10 mouse cellular contexts compared by ENCODE assay signal in genomic region chr3:96159820-96160219, GRCm38 (mm10). TPM values are rescaled to one million over a fixed set of nuclear protein-coding genes. Genes with fewer than 3 reads are reported as not detected.
DNase-seq lines count a peak whose midpoint lies in the region; ATAC-seq and TF ChIP-seq lines count a peak whose summit lies in the region.
"Had no signal": no experiment of that assay in that cellular context is flagged by ENCODE, and none has a peak within 500 bp of the region (broad histone marks: within the 10 kb centered on the region; RNA-seq: fewer than 3 reads in every experiment).

No protein-coding gene starts in this region.

- no peak overlapping the region for H3K4me3 ChIP-seq in hindbrain, postnatal 0 days (ENCODE audit: low read length)
- H3K4me3 ChIP-seq in hindbrain, embryonic 10.5 days = no peak overlapping the region
- H3K4me3 ChIP-seq in embryonic facial prominence, embryonic 15.5 days (replicated peaks) = no peak overlapping the region
- no peak overlapping the region for H3K4me3 ChIP-seq in liver, embryonic 11.5 days (ENCODE audit: low read depth, low read length)

- TF ChIP-seq CTCF in hindbrain, postnatal 0 days (IDR thresholded peaks at IDR 0.05; ENCODE audit: low read depth) = no peak
- no peak for TF ChIP-seq CTCF in Patski (IDR thresholded peaks at IDR 0.05)

- H3K9ac ChIP-seq in hindbrain, postnatal 0 days (replicated peaks; ENCODE audit: low read length) = no peak overlapping the region; the same call in 1 of the 2 replicates
- H3K9ac ChIP-seq in embryonic facial prominence, embryonic 15.5 days = no peak overlapping the region
- no peak overlapping the region for H3K9ac ChIP-seq in liver, embryonic 11.5 days (ENCODE audit: low read depth, low read length)

- H3K36me3 ChIP-seq in hindbrain, postnatal 0 days (ENCODE audit: insufficient read depth, low read length) = peaks cover 10% of the 10 kb centered on the region
- peaks cover 14% of the 10 kb centered on the region for H3K36me3 ChIP-seq in hindbrain, embryonic 10.5 days
- peaks cover 15% of the 10 kb centered on the region for H3K36me3 ChIP-seq in embryonic facial prominence, embryonic 15.5 days
- peaks cover 3% of the 10 kb centered on the region; the same call in 1 of the 2 replicates for H3K36me3 ChIP-seq in liver, embryonic 11.5 days (ENCODE audit: control insufficient read depth, insufficient read depth, low read length)

- CTCF ChIA-PET in Patski (lab: Charles Lee) = interaction anchor here (1.5 to 4.1 kb wide), 8 partner anchors 8 to 94 kb away, joined by 5 to 26 read pairs (median 12); partner anchors contain the start of genes Bola1 and Hist2h2ab

- no peak for ATAC-seq in hindbrain, postnatal 0 days
- ATAC-seq in Patski = peak; percentile 15
- ATAC-seq in embryonic facial prominence, embryonic 15.5 days (ENCODE audit: insufficient number of reproducible peaks, low FRiP score, low TSS enrichment, low read depth) = no peak
- no peak for ATAC-seq in liver, embryonic 11.5 days (replicated peaks; ENCODE audit: low FRiP score)
- no peak for ATAC-seq in monocyte, adult 5-6 weeks (replicated peaks; ENCODE audit: insufficient number of reproducible peaks, low FRiP score, low TSS enrichment, poor library complexity, severe bottlenecking)
- ATAC-seq: midbrain, embryonic 16.5 days had no signal

- intact Hi-C loops in left cerebral cortex, postnatal 14 days (cut with DNase I) = no loop called here

- H3K9me3 ChIP-seq in hindbrain, postnatal 0 days (ENCODE audit: low read length) = no peaks in the 10 kb centered on the region
- H3K9me3 ChIP-seq in hindbrain, embryonic 10.5 days = no peaks in the 10 kb centered on the region
- no peaks in the 10 kb centered on the region for H3K9me3 ChIP-seq in embryonic facial prominence, embryonic 15.5 days (replicated peaks)
- H3K9me3 ChIP-seq in liver, embryonic 11.5 days (ENCODE audit: control insufficient read depth, low read length) = no peaks in the 10 kb centered on the region
- H3K9me3 ChIP-seq: G1E had no signal

- H3K27me3 ChIP-seq in hindbrain, postnatal 0 days (ENCODE audit: insufficient read depth, low read length) = no peaks in the 10 kb centered on the region
- H3K27me3 ChIP-seq in hindbrain, embryonic 10.5 days (ENCODE audit: insufficient read depth, poor library complexity, severe bottlenecking) = no peaks in the 10 kb centered on the region
- no peaks in the 10 kb centered on the region for H3K27me3 ChIP-seq in Patski
- no peaks in the 10 kb centered on the region for H3K27me3 ChIP-seq in embryonic facial prominence, embryonic 15.5 days
- peaks cover 25% of the 10 kb centered on the region for H3K27me3 ChIP-seq in liver, embryonic 11.5 days (replicated peaks; ENCODE audit: control insufficient read depth, insufficient read depth, low read length)

- no peak for DNase-seq in hindbrain, postnatal 0 days (ENCODE audit: low spot score)
- no peak for DNase-seq in hindbrain, embryonic 10.5 days (ENCODE audit: low spot score)
- no peak for DNase-seq in Patski (ENCODE audit: low read depth, low spot score)
- no peak for DNase-seq in liver, embryonic 11.5 days (ENCODE audit: low spot score)
- no peak for DNase-seq in left cerebral cortex, postnatal 14 days (ENCODE audit: low spot score in 2 of 2)
- DNase-seq: thymus, postnatal 36 days had no signal

- in situ Hi-C loops in Patski (cut with MboI; ENCODE audit: low pct_unique_long_range_greater_than_20kb) = loop anchor here (10.0 kb wide), 1 partner anchor 495 kb away; no protein-coding TSS in a partner anchor

- POLR2A ChIA-PET in Patski (lab: Charles Lee) = interaction anchor here (0.7 to 5.0 kb wide), 8 partner anchors 13 to 102 kb away, joined by 3 to 49 read pairs (median 6); partner anchors contain the start of genes Otud7b, Sf3b4 and Vps45

- 0 out of 2 replicates have a peak, but pooled peaks cover 6% of the 10 kb centered on the region for H3K4me1 ChIP-seq in hindbrain, postnatal 0 days (ENCODE audit: insufficient read depth, low read length)
- H3K4me1 ChIP-seq in hindbrain, embryonic 10.5 days (replicated peaks) = peaks cover 29% of the 10 kb centered on the region
- peaks cover 30% of the 10 kb centered on the region for H3K4me1 ChIP-seq in embryonic facial prominence, embryonic 15.5 days
- peaks cover 11% of the 10 kb centered on the region for H3K4me1 ChIP-seq in liver, embryonic 11.5 days (replicated peaks; ENCODE audit: control insufficient read depth, insufficient read depth, low read length)

- no peak overlapping the region for H3K4me2 ChIP-seq in hindbrain, postnatal 0 days (ENCODE audit: low read depth, low read length)
- H3K4me2 ChIP-seq in embryonic facial prominence, embryonic 15.5 days (replicated peaks) = peak overlapping the region; percentile 86; the same call in 1 of the 2 replicates
- H3K4me2 ChIP-seq in liver, embryonic 11.5 days = no peak overlapping the region

- H3K27ac ChIP-seq in hindbrain, postnatal 0 days = peak overlapping the region; percentile 65; the same call in 1 of the 2 replicates
- no peak overlapping the region for H3K27ac ChIP-seq in hindbrain, embryonic 10.5 days
- H3K27ac ChIP-seq in embryonic facial prominence, embryonic 15.5 days (replicated peaks) = peak overlapping the region; percentile 94
- H3K27ac ChIP-seq in liver, embryonic 11.5 days (ENCODE audit: low read depth, low read length) = 0 out of 2 replicates have a peak overlapping the region, but pooled peaks have one; percentile 1

- WGBS in hindbrain, postnatal 0 days = 78% methylated on average over 4 of the region's 4 CpGs
- WGBS in hindbrain, embryonic 10.5 days = 78% methylated on average over 4 of the region's 4 CpGs
- WGBS in embryonic facial prominence, embryonic 15.5 days = 73% methylated on average over 4 of the region's 4 CpGs
- WGBS in liver, embryonic 11.5 days = 69% methylated on average over 4 of the region's 4 CpGs

RNA-seq across cellular contexts. Expression of gene Mtmr11, which starts 2.0 kb away (rescaled TPM):
- total RNA-seq in hindbrain, postnatal 0 days (2014; rRNA removed) = 11.0 and 11.7 TPM in 2 replicates
- polyA plus RNA-seq in hindbrain, postnatal 0 days (2015; fragmentation: Nextera tagmentation; extraction: Ambion mirVana) = 11.4 and 14.0 TPM in 2 replicates
- polyA plus RNA-seq in hindbrain, embryonic 10.5 days (2016; fragmentation: Nextera tagmentation; extraction: Ambion mirVana) = 10.4 and 11.4 TPM in 2 replicates
- polyA plus RNA-seq in Patski (2021) = 104 TPM
- polyA plus RNA-seq in embryonic facial prominence, embryonic 15.5 days (2015; fragmentation: Nextera tagmentation; extraction: Ambion mirVana) = 25.7 and 26.6 TPM in 2 replicates
- polyA plus RNA-seq in liver, embryonic 11.5 days (2014; fragmentation: Nextera tagmentation; extraction: Ambion mirVana) = 6.8 and 8.8 TPM in 2 replicates
- total RNA-seq in left cerebral cortex, postnatal 14 days (2021) = 1 to 10 TPM; 4.5 to 6.0 TPM
- total RNA-seq in monocyte, adult 5-6 weeks (2017) = 0.43 to 2.4 TPM in 2 of 3 replicates, not detected in the other
- polyA plus RNA-seq: G1E had no signal

RNA-seq across cellular contexts. Expression of gene Sf3b4, which starts 12.3 kb away (rescaled TPM):
- total RNA-seq in hindbrain, postnatal 0 days (2014; rRNA removed) = 67.7 and 94.8 TPM in 2 replicates
- 134 and 144 TPM in 2 replicates for polyA plus RNA-seq in hindbrain, postnatal 0 days (2015; fragmentation: Nextera tagmentation; extraction: Ambion mirVana)
- 250 and 259 TPM in 2 replicates for polyA plus RNA-seq in hindbrain, embryonic 10.5 days (2016; fragmentation: Nextera tagmentation; extraction: Ambion mirVana)
- 119 TPM for polyA plus RNA-seq in Patski (2021)
- 160 and 167 TPM in 2 replicates for polyA plus RNA-seq in embryonic facial prominence, embryonic 15.5 days (2015; fragmentation: Nextera tagmentation; extraction: Ambion mirVana)
- 220 and 243 TPM in 2 replicates for polyA plus RNA-seq in liver, embryonic 11.5 days (2014; fragmentation: Nextera tagmentation; extraction: Ambion mirVana)
- 10 to 100 TPM; 43.4 to 46.8 TPM for total RNA-seq in left cerebral cortex, postnatal 14 days (2021)
- total RNA-seq in monocyte, adult 5-6 weeks (2017) = 4.0 to 14.2 TPM (median 7.5 TPM) in 3 replicates

RNA-seq across cellular contexts. Expression of gene Sv2a, which starts 21.1 kb away (rescaled TPM):
- total RNA-seq in hindbrain, postnatal 0 days (2014; rRNA removed) = 133 and 136 TPM in 2 replicates
- polyA plus RNA-seq in hindbrain, postnatal 0 days (2015; fragmentation: Nextera tagmentation; extraction: Ambion mirVana) = 138 and 151 TPM in 2 replicates
- 3.7 and 15.3 TPM in 2 replicates for polyA plus RNA-seq in hindbrain, embryonic 10.5 days (2016; fragmentation: Nextera tagmentation; extraction: Ambion mirVana)
- polyA plus RNA-seq in Patski (2021) = 13.8 TPM
- polyA plus RNA-seq in embryonic facial prominence, embryonic 15.5 days (2015; fragmentation: Nextera tagmentation; extraction: Ambion mirVana) = 4.8 and 5.6 TPM in 2 replicates
- 3.5 and 4.3 TPM in 2 replicates for polyA plus RNA-seq in liver, embryonic 11.5 days (2014; fragmentation: Nextera tagmentation; extraction: Ambion mirVana)
- 100 to 1,000 TPM; 448 to 477 TPM for total RNA-seq in left cerebral cortex, postnatal 14 days (2021)
- 0.21 to 0.29 TPM in 2 of 3 replicates, not detected in the other for total RNA-seq in monocyte, adult 5-6 weeks (2017)

RNA-seq across cellular contexts. Expression of gene Otud7b, which starts 55.5 kb away (rescaled TPM):
- 10.1 and 23.6 TPM in 2 replicates for total RNA-seq in hindbrain, postnatal 0 days (2014; rRNA removed)
- 9.0 and 11.7 TPM in 2 replicates for polyA plus RNA-seq in hindbrain, postnatal 0 days (2015; fragmentation: Nextera tagmentation; extraction: Ambion mirVana)
- 12.8 and 19.2 TPM in 2 replicates for polyA plus RNA-seq in hindbrain, embryonic 10.5 days (2016; fragmentation: Nextera tagmentation; extraction: Ambion mirVana)
- 45.3 TPM for polyA plus RNA-seq in Patski (2021)
- 22.0 and 26.1 TPM in 2 replicates for polyA plus RNA-seq in embryonic facial prominence, embryonic 15.5 days (2015; fragmentation: Nextera tagmentation; extraction: Ambion mirVana)
- 7.1 and 7.9 TPM in 2 replicates for polyA plus RNA-seq in liver, embryonic 11.5 days (2014; fragmentation: Nextera tagmentation; extraction: Ambion mirVana)
- 10 to 100 TPM; 18.2 to 22.3 TPM for total RNA-seq in left cerebral cortex, postnatal 14 days (2021)
- 12.5 to 26.2 TPM (median 17.1 TPM) in 3 replicates for total RNA-seq in monocyte, adult 5-6 weeks (2017)

RNA-seq across cellular contexts. Expression of gene Bola1, which starts 59.7 kb away (rescaled TPM):
- total RNA-seq in hindbrain, postnatal 0 days (2014; rRNA removed) = 40.4 and 42.9 TPM in 2 replicates
- polyA plus RNA-seq in hindbrain, postnatal 0 days (2015; fragmentation: Nextera tagmentation; extraction: Ambion mirVana) = 62.1 and 63.0 TPM in 2 replicates
- 89.6 and 90.3 TPM in 2 replicates for polyA plus RNA-seq in hindbrain, embryonic 10.5 days (2016; fragmentation: Nextera tagmentation; extraction: Ambion mirVana)
- polyA plus RNA-seq in Patski (2021) = 55.3 TPM
- polyA plus RNA-seq in embryonic facial prominence, embryonic 15.5 days (2015; fragmentation: Nextera tagmentation; extraction: Ambion mirVana) = 50.9 and 52.6 TPM in 2 replicates
- polyA plus RNA-seq in liver, embryonic 11.5 days (2014; fragmentation: Nextera tagmentation; extraction: Ambion mirVana) = 93.8 and 98.8 TPM in 2 replicates
- total RNA-seq in left cerebral cortex, postnatal 14 days (2021) = 10 to 100 TPM; 16.8 to 17.6 TPM
- total RNA-seq in monocyte, adult 5-6 weeks (2017) = 3.9 to 8.1 TPM (median 6.9 TPM) in 3 replicates
